Mouse (Mus musculus) cerebellum, adult 2 months (tissue): ENCODE measurements around the gene Lrrc1. TPM values are rescaled to one million over a fixed set of nuclear protein-coding genes. Genes with fewer than 3 reads are reported as not detected.
A peak's percentile ranks its signal among the peaks of the same experiment; 100 is the strongest.

Experiments
- DNase-seq, 2 experiments: peaks; one replicate each; pipeline ENCODE4 v3.0.0; 2021
- H3K27ac ChIP-seq: fragments of 200-500 bp; 2 replicates; pipeline ENCODE4 v1.5.1; 2012; ENCODE audit warnings: low read length, control low read depth, inconsistent platforms; ENCODE audit not compliant: insufficient read depth
- H3K27me3 ChIP-seq: fragments of 200-500 bp; 2 replicates; pipeline ENCODE4 v1.6.1; 2012; ENCODE audit warnings: inconsistent platforms, mild to moderate bottlenecking, low read length, moderate library complexity; ENCODE audit not compliant: control insufficient read depth, insufficient read depth
- H3K4me1 ChIP-seq: fragments of 200-500 bp; 2 replicates; pipeline ENCODE4 v1.6.1; 2011; ENCODE audit warnings: low read length; ENCODE audit not compliant: control insufficient read depth, insufficient read depth
- H3K4me3 ChIP-seq: fragments of 200-500 bp; replicated peaks from 2 replicates; pipeline ENCODE3; 2011; ENCODE audit warnings: mild to moderate bottlenecking, low read depth, low read length, control low read depth; ENCODE audit not compliant: insufficient read depth
- CTCF ChIP-seq: fragments of 200-500 bp; IDR thresholded peaks from 2 replicates; pipeline ENCODE4 v1.5.1; 2011; ENCODE audit warnings: low read depth, mild to moderate bottlenecking, control low read depth, low read length, moderate library complexity, borderline replicate concordance; ENCODE audit not compliant: insufficient read depth
- POLR2A ChIP-seq: fragments of 200-500 bp; IDR thresholded peaks from 2 replicates; pipeline ENCODE4 v1.6.1; 2011; ENCODE audit warnings: low read length, control low read depth, borderline replicate concordance; ENCODE audit not compliant: insufficient read depth
- WGBS: fragments of 180-500 bp; shearing (Covaris S2); methylation state at CpG from one replicate; pipeline ENCODE4 v1.1.7; 2018; 5-methylcytosine and 5-hydroxymethylcytosine counted together
- polyA plus RNA-seq: library from polyadenylated mRNA; depleted of rRNA; stranded (reverse); fragments of >200 nt; gene quantifications from 2 replicates; pipeline ENCODE4 v1.2.3, GENCODE M21; 2012; rRNA removed

Lrrc1 gene
- polyA plus RNA-seq = 28.4 and 28.8 TPM in 2 replicates

GRCm38 (mm10) chr9:77544354-77545067, at the start of gene Lrrc1:
Gene Lrrc1 (minus strand): TSS chr9:77544870.
- TF ChIP-seq CTCF (no peak), POLR2A (0 out of 2 replicates have a peak, but pooled peaks have one; percentile 38)
- 0 out of 2 replicates have a peak within 1 kb of the TSS, but pooled peaks have one; percentile 13 for H3K27ac ChIP-seq
- H3K4me3 ChIP-seq = peak within 1 kb of the TSS; percentile 61
- DNase-seq = peak; percentile 86 to 88
- H3K4me1 ChIP-seq = no peaks in the 10 kb centered on the region
- H3K27me3 ChIP-seq = no peaks in the 10 kb centered on the region
- WGBS = under 1% methylated on average over 82 of the region's 88 CpGs

- TF ChIP-seq POLR2A (no peak), CTCF (no peak)
- no peak overlapping the region for H3K27ac ChIP-seq
- no peaks in the 10 kb centered on the region for H3K4me1 ChIP-seq
- H3K27me3 ChIP-seq = no peaks in the 10 kb centered on the region
- 46% methylated on average over 4 of the region's 4 CpGs for WGBS
- DNase-seq = no peak
- H3K4me3 ChIP-seq = no peak overlapping the region
Observed at GRCm38 (mm10) chr9:77592423-77592822, 47.8 kb upstream of the Lrrc1 start.

GRCm38 (mm10) chr9:77589496-77589895, 44.8 kb upstream of the Lrrc1 start:
- Histone ChIP-seq H3K27me3 (no peaks in the 10 kb centered on the region), H3K27ac (no peak overlapping the region)

GRCm38 (mm10) chr9:77587616-77588015, 42.9 kb upstream of the Lrrc1 start:
- H3K4me1 ChIP-seq = no peaks in the 10 kb centered on the region
- 74% methylated on average over 7 of the region's 7 CpGs for WGBS

More at GRCm38 (mm10) chr9:77589496-77589895, 44.8 kb upstream of the Lrrc1 start:
- no peak for DNase-seq
- TF ChIP-seq POLR2A = no peak
- TF ChIP-seq CTCF = no peak
- 42% methylated on average over 2 of the region's 2 CpGs for WGBS
- Histone ChIP-seq H3K4me1 (no peaks in the 10 kb centered on the region), H3K4me3 (no peak overlapping the region)

GRCm38 (mm10) chr9:77586806-77587591, 42.3 kb upstream of the Lrrc1 start:
- TF ChIP-seq CTCF (no peak), POLR2A (no peak)
- no peak overlapping the region for H3K4me3 ChIP-seq

More at GRCm38 (mm10) chr9:77587616-77588015, 42.9 kb upstream of the Lrrc1 start:
- no peak overlapping the region for H3K4me3 ChIP-seq
- no peak overlapping the region for H3K27ac ChIP-seq
- H3K27me3 ChIP-seq = no peaks in the 10 kb centered on the region
- DNase-seq = no peak
- TF ChIP-seq CTCF (no peak), POLR2A (no peak)

GRCm38 (mm10) chr9:77584746-77585145, 40.1 kb upstream of the Lrrc1 start:
- no peaks in the 10 kb centered on the region for H3K27me3 ChIP-seq
- 95% methylated on average over 6 of the region's 6 CpGs for WGBS
- H3K4me3 ChIP-seq = no peak overlapping the region
- DNase-seq = no peak
- no peak overlapping the region for H3K27ac ChIP-seq
- H3K4me1 ChIP-seq = no peaks in the 10 kb centered on the region
- TF ChIP-seq POLR2A (no peak), CTCF (no peak)

More at GRCm38 (mm10) chr9:77586806-77587591, 42.3 kb upstream of the Lrrc1 start:
- Histone ChIP-seq H3K27ac (no peak overlapping the region), H3K4me1 (no peaks in the 10 kb centered on the region), H3K27me3 (no peaks in the 10 kb centered on the region)
- WGBS = 44% methylated on average over 6 of the region's 6 CpGs
- DNase-seq = no peak

- Histone ChIP-seq H3K27me3 (no peaks in the 10 kb centered on the region), H3K4me1 (no peaks in the 10 kb centered on the region), H3K4me3 (no peak overlapping the region), H3K27ac (no peak overlapping the region)
- DNase-seq = no peak
- TF ChIP-seq CTCF (no peak), POLR2A (no peak)
- 70% methylated on average over 2 of the region's 2 CpGs for WGBS
Observed at GRCm38 (mm10) chr9:77583302-77583701, 38.6 kb upstream of the Lrrc1 start.

- Histone ChIP-seq H3K4me3 (no peak overlapping the region), H3K4me1 (no peaks in the 10 kb centered on the region), H3K27ac (no peak overlapping the region), H3K27me3 (no peaks in the 10 kb centered on the region)
- no peak for DNase-seq
- 71% methylated on average over 3 of the region's 3 CpGs for WGBS
- TF ChIP-seq CTCF (peak; percentile 29; the same call in 1 of the 2 replicates), POLR2A (no peak)
Observed at GRCm38 (mm10) chr9:77579827-77580226, 35.2 kb upstream of the Lrrc1 start.
